Mouse (Mus musculus) megakaryocyte, embryonic 14.5 days (primary cell): ENCODE results near the gene Rab27a.

Experiments used
- FLI1 ChIP-seq: IDR thresholded peaks from 2 replicates; pipeline ENCODE4 v1.6.1; 2012; ENCODE audit warnings: low read length, inconsistent platforms, mixed read lengths
- GATA1 ChIP-seq: IDR thresholded peaks from 3 replicates; pipeline ENCODE4 v1.6.1; 2012; ENCODE audit warnings: mixed read lengths, low read length, inconsistent platforms, borderline replicate concordance

DNA sequence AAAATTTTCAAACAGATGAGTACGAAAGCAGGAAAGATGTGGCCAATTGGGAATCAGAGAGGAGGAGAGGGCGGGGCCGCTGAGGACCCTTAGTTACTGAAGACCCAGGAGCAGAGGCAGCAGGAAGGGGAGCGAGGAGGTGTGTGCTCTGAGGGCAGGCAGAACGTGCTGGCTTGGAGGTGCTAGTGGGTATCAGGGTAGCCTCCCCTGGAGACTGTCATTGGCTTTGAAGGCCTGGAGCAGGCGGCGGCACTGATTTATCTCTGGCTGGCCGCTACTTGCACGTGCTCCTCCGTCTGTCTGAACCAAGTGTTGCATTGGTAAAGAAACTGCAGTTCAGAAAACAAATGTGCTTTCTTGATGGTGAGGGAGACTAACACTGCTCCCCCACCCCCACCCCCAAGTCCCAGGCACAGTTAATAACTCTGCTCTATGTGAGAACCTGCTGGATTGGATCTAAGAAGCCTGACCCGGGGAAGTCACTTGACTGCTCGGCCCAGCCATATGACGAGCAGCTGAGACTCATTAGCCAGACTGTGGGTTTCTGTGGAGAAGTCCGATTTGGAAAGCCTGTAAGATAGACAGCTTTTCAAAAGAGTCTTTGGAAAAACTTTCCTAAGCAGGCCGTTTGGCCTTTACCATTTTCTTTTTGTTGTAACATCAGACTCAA lies 19.1 kb downstream of the Rab27a start:
- no peak for TF ChIP-seq GATA1
- no peak for TF ChIP-seq FLI1
